Mouse (Mus musculus) activated CD4-positive, CD25-positive, alpha-beta regulatory T cell, adult 4 months (primary cell): ENCODE data around the gene Vmn2r47. TPM values are rescaled to one million over a fixed set of nuclear protein-coding genes. Genes with fewer than 3 reads are reported as not detected.
"Not testable (repeated sequence)": the region's sequence is repeated elsewhere in the genome, so short reads cannot be mapped to it uniquely, and the experiment has no call there.

Experiments used
- ATAC-seq: one replicate; pipeline ENCODE4 v1.8.0; 2017
- polyA plus RNA-seq, 2 experiments: library from polyadenylated mRNA; unstranded; fragments of 100-300 nt; shearing (Covaris generic); gene quantifications; one replicate each; pipeline ENCODE4 v1.2.1; 2017

Vmn2r47 gene
- polyA plus RNA-seq = not detected

DNA sequence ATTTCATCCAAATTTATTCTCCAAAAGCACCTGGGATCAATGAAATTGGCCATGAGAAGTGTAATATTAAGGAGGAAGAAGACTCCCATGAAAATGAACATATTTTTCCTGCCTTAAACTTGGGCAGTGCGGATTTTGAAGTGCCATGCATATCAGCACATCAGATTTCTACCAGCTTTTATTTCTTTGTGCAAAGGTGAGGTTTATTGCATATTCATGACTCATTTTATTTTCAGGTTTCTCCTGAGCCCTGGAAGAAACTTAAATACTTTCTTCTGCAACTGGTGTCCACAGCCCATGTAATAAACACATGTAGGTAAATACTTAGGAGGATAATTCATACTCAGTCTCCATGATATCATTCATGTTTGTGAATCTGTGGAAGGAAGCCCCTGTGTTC is at the start of gene Vmn2r47:
TSS of gene Vmn2r47 (minus strand) at position 101 of the 400 bp plus-strand sequence.
- not testable (repeated sequence) for ATAC-seq

DNA sequence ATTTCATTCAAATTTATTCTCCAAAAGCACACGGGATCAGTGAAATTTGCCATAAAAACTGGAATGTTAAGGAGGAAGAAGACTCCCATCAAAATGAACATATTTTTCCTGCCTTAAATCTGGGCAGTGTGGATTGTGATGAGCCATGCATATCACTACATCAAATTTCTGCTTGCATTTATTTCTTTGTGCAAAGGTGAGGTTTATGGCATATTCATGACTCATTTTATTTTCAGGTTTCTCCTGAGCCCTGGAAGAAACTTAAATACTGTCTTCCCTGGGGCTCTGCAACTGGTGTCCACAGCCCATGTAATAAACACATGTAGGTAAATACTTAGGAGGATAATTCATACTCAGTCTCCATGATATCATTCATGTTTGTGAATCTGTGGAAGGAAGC is 70.7 kb downstream of the Vmn2r47 start, which contains the start of gene Vmn2r46:
TSS of gene Vmn2r46 (minus strand) at position 101 of the 400 bp plus-strand sequence.
- not testable (repeated sequence) for ATAC-seq

Other genes starting within 250 kb of the Vmn2r47 start
- not detected for gene Vmn2r46, start 70.8 kb downstream of the Vmn2r47 start, polyA plus RNA-seq
- not detected for gene Vmn2r48, start 112.3 kb upstream of the Vmn2r47 start, polyA plus RNA-seq
- gene Vmn2r49, start 150.9 kb upstream of the Vmn2r47 start, polyA plus RNA-seq = under 1 TPM in 1 of 2 experiments, not detected in 1; 0.16 TPM
- gene Vmn2r50, start 212.0 kb upstream of the Vmn2r47 start, polyA plus RNA-seq = not detected